Mouse (Mus musculus): ENCODE results near the gene Arv1. TPM values are rescaled to one million over a fixed set of nuclear protein-coding genes. Genes with fewer than 3 reads are reported as not detected.

Arv1 gene
- not detected in 2 replicates for polyA plus RNA-seq (2012; ENCODE audit: insufficient read depth, insufficient read length, low replicate concordance, missing spikeins)

DNA sequence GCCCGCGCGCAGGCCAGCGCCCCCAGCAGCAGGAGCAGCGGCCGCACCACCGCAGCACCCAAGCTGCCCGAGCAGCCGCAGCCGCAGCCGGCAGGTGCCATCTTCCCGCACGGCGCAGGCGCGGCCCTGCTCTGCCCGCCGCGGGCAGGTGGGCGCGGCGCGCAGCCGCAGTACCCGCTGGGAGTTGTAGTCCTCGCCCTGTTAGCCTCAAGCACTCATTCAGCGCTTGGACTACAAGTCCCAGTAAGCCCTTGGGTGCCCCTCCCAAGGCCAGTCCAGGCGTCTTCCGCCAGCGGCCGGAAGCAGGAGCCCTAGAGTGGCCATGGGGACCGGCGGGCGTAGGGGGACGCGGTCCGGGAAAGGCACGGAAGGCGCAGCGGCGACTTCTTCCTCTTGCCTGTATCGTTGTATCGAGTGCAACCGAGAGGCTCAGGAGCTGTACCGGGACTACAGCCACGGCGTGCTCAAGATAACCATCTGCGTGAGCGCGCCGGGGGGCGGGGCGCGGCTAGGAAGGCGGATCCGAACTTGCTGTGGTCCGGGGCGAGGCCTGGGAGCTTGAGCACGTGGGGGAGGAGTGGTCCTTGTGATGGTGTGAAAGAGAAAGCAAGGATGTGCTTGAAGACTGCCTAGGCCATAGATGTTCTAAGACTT lies at the start of gene Arv1, which contains the start of gene Ttc13:
Arv1 (plus strand) TSS at position 278 of the 654 bp plus-strand sequence.
Ttc13 (minus strand) TSS at position 122 of the 654 bp plus-strand sequence.
- WGBS: under 1% methylated on average over 59 of the region's 59 CpGs
- Histone ChIP-seq H3K4me1 (ENCODE audit: control insufficient read depth, insufficient read depth, low read length) (peaks cover 12% of the 10 kb centered on the region; the same call in 1 of the 2 replicates), H3K27ac (ENCODE audit: insufficient read depth, low read depth, low read length) (no peak within 1 kb of the TSS), H3K4me3 (ENCODE audit: insufficient read depth, low read depth, low read length) (peak within 1 kb of the TSS; percentile 86)
- TF ChIP-seq CTCF (IDR thresholded peaks at IDR 0.05; ENCODE audit: insufficient read depth, low read depth, low read length) (peak; percentile 42; the same call in 1 of the 2 replicates), POLR2A (IDR thresholded peaks at IDR 0.05; ENCODE audit: insufficient read depth, low read depth, low read length) (peak; percentile 84)

DNA sequence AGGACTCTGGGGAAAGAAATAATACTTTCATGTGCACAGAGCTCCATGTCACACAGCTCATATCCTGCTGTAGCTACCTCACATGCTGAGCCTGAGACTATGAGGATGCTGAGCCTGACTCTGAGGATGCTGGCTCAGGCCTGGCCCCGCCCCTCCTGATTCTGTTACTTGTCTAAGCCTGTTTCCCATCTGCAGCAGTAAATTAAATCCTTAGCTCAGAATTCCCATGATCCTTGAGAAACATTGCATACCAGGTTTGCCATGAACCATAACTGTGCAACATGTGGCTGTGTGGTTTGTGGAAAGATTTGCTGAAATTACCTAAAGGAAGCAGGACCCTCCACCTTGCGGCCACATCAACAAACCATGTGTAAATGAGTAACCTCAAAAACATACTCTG lies 49.6 kb upstream of the Arv1 start:
- no peak overlapping the region for H3K4me3 ChIP-seq (ENCODE audit: insufficient read depth, low read depth, low read length)

GRCm38 (mm10) chr8:124676661-124677060 lies 45.3 kb upstream of the Arv1 start:
- 63% methylated on average over 4 of the region's 4 CpGs for WGBS
- TF ChIP-seq POLR2A (IDR thresholded peaks at IDR 0.05; ENCODE audit: insufficient read depth, low read depth, low read length) (no peak), CTCF (IDR thresholded peaks at IDR 0.05; ENCODE audit: insufficient read depth, low read depth, low read length) (no peak)
- no peak overlapping the region for H3K4me3 ChIP-seq (ENCODE audit: insufficient read depth, low read depth, low read length)
- no peak overlapping the region for H3K27ac ChIP-seq (ENCODE audit: insufficient read depth, low read depth, low read length)
- peaks cover 10% of the 10 kb centered on the region for H3K4me1 ChIP-seq (ENCODE audit: control insufficient read depth, insufficient read depth, low read length)

More for the DNA sequence above, 49.6 kb upstream of the Arv1 start:
- Histone ChIP-seq H3K4me1 (ENCODE audit: control insufficient read depth, insufficient read depth, low read length) (peaks cover 15% of the 10 kb centered on the region), H3K27ac (ENCODE audit: insufficient read depth, low read depth, low read length) (no peak overlapping the region)
- WGBS: 98% methylated on average over 2 of the region's 2 CpGs
- TF ChIP-seq CTCF (IDR thresholded peaks at IDR 0.05; ENCODE audit: insufficient read depth, low read depth, low read length) (no peak), POLR2A (IDR thresholded peaks at IDR 0.05; ENCODE audit: insufficient read depth, low read depth, low read length) (no peak)

DNA sequence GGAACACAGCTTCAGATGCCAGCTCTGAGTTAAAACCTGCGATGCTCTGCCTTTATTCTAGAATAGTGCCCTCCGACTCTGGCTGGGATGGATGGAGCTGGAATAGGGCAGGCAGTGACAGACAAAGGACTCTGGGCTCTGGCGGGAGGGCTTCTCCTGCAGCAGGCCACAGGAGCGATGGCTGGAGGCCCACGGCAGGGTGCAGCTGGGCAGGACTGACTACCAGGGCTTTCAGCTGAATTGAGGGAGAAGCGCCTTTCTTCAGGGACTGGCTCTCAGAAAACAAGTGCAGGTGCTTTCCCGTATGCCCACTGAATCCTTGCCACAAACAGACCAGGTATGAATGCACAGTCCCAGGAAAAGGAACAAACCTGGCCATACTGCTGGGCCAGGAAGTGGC lies 44.9 kb upstream of the Arv1 start:
- no peak overlapping the region for H3K4me3 ChIP-seq (ENCODE audit: insufficient read depth, low read depth, low read length)
- 42% methylated on average over 7 of the region's 7 CpGs for WGBS
- no peak overlapping the region for H3K27ac ChIP-seq (ENCODE audit: insufficient read depth, low read depth, low read length)
- no peak for TF ChIP-seq CTCF (IDR thresholded peaks at IDR 0.05; ENCODE audit: insufficient read depth, low read depth, low read length)
- no peak for TF ChIP-seq POLR2A (IDR thresholded peaks at IDR 0.05; ENCODE audit: insufficient read depth, low read depth, low read length)
- peaks cover 10% of the 10 kb centered on the region for H3K4me1 ChIP-seq (ENCODE audit: control insufficient read depth, insufficient read depth, low read length)

GRCm38 (mm10) chr8:124677486-124677885 lies 44.5 kb upstream of the Arv1 start:
- TF ChIP-seq POLR2A (IDR thresholded peaks at IDR 0.05; ENCODE audit: insufficient read depth, low read depth, low read length) (no peak), CTCF (IDR thresholded peaks at IDR 0.05; ENCODE audit: insufficient read depth, low read depth, low read length) (peak; percentile 94)
- Histone ChIP-seq H3K4me3 (ENCODE audit: insufficient read depth, low read depth, low read length) (no peak overlapping the region), H3K4me1 (ENCODE audit: control insufficient read depth, insufficient read depth, low read length) (peaks cover 10% of the 10 kb centered on the region), H3K27ac (ENCODE audit: insufficient read depth, low read depth, low read length) (no peak overlapping the region)
- WGBS: 36% methylated on average over 12 of the region's 12 CpGs

GRCm38 (mm10) chr8:124678246-124678645 lies 43.7 kb upstream of the Arv1 start:
- H3K4me3 ChIP-seq (ENCODE audit: insufficient read depth, low read depth, low read length): no peak overlapping the region
- TF ChIP-seq CTCF (IDR thresholded peaks at IDR 0.05; ENCODE audit: insufficient read depth, low read depth, low read length) (no peak), POLR2A (IDR thresholded peaks at IDR 0.05; ENCODE audit: insufficient read depth, low read depth, low read length) (no peak)
- WGBS: 89% methylated on average over 13 of the region's 13 CpGs
- no peak overlapping the region for H3K27ac ChIP-seq (ENCODE audit: insufficient read depth, low read depth, low read length)
- peaks cover 10% of the 10 kb centered on the region for H3K4me1 ChIP-seq (ENCODE audit: control insufficient read depth, insufficient read depth, low read length)

DNA sequence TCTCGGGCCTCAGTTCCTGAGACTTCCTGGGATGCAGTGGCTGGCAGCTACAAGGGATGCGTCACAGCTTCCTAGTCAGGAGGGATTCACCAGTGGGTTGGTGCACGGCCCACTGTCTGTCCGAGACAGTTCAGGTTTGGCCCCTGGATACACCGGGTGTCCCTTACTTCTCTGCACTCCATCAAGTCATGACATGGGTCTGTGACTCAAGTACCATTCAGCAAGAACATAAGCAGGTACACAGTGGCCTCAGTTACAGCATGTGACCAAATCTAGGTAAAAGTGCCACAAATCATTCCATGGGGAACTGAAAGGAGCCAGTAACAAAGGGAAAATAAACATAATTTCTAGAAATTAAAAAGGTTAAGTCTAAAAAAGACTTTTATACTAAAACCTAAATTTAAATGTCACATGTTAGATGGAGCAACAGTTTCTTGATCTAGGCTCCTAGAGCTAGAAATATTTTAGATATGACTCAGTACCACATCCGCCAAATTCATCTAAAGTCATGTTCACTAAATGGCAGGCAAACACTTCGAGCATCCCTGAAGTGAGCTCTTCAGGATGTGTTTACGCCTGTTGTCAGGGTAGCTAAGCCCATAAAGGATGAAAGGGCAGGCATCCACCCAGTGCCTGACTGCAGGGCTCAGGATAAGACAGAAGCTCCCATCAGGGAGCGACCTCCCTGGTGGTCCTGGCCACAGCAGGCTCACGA lies 40.7 kb upstream of the Arv1 start:
- Histone ChIP-seq H3K27ac (ENCODE audit: insufficient read depth, low read depth, low read length) (no peak overlapping the region), H3K4me1 (ENCODE audit: control insufficient read depth, insufficient read depth, low read length) (peaks cover 10% of the 10 kb centered on the region), H3K4me3 (ENCODE audit: insufficient read depth, low read depth, low read length) (no peak overlapping the region)
- WGBS: 82% methylated on average over 10 of the region's 10 CpGs
- no peak for TF ChIP-seq CTCF (IDR thresholded peaks at IDR 0.05; ENCODE audit: insufficient read depth, low read depth, low read length)
- no peak for TF ChIP-seq POLR2A (IDR thresholded peaks at IDR 0.05; ENCODE audit: insufficient read depth, low read depth, low read length)

- Histone ChIP-seq H3K27ac (ENCODE audit: insufficient read depth, low read depth, low read length) (no peak overlapping the region), H3K4me3 (ENCODE audit: insufficient read depth, low read depth, low read length) (no peak overlapping the region), H3K4me1 (ENCODE audit: control insufficient read depth, insufficient read depth, low read length) (peaks cover 7% of the 10 kb centered on the region)
- TF ChIP-seq POLR2A (IDR thresholded peaks at IDR 0.05; ENCODE audit: insufficient read depth, low read depth, low read length): no peak
- TF ChIP-seq CTCF (IDR thresholded peaks at IDR 0.05; ENCODE audit: insufficient read depth, low read depth, low read length): no peak
- 74% methylated on average over 10 of the region's 10 CpGs for WGBS
Observed at GRCm38 (mm10) chr8:124681792-124682157, 40.2 kb upstream of the Arv1 start.

DNA sequence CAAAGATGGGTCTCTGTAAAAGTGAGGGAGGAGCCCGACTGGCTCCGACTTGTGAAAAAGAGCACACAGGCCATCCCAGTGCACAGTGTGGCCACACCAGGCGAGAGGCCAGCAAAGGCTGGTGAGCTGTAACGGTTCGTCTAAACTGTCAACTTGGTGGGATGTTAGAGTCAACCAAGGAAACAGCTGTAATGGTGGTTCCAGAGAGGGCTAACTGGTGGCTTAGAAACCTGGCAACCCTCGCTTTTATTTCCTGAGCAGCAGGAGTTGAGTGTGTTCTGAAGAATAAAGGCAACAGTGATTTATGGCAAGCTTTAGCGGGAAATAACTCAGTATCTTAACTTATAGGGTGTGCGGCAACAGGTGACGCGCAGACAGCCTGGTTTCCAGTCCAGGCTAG lies 39.7 kb upstream of the Arv1 start:
- TF ChIP-seq POLR2A (IDR thresholded peaks at IDR 0.05; ENCODE audit: insufficient read depth, low read depth, low read length): no peak
- TF ChIP-seq CTCF (IDR thresholded peaks at IDR 0.05; ENCODE audit: insufficient read depth, low read depth, low read length): no peak
- H3K27ac ChIP-seq (ENCODE audit: insufficient read depth, low read depth, low read length): no peak overlapping the region
- peaks cover 2% of the 10 kb centered on the region for H3K4me1 ChIP-seq (ENCODE audit: control insufficient read depth, insufficient read depth, low read length)
- H3K4me3 ChIP-seq (ENCODE audit: insufficient read depth, low read depth, low read length): no peak overlapping the region
- WGBS: 94% methylated on average over 10 of the region's 10 CpGs
